Mouse (Mus musculus) gastrocnemius, postnatal 14 days (tissue): ENCODE measurements around the gene Tbx10. TPM values are rescaled to one million over a fixed set of nuclear protein-coding genes. Genes with fewer than 3 reads are reported as not detected.
"Not testable (repeated sequence)": the region's sequence is repeated elsewhere in the genome, so short reads cannot be mapped to it uniquely, and the experiment has no call there.

Source experiments
- DNase-seq: peaks from one replicate; pipeline ENCODE4 v3.0.0; 2021; ENCODE audit warnings: mixed read lengths
- intact Hi-C: fragments of 180-260 bp; cut with DNase I; formaldehyde crosslinking; loops from one replicate; pipeline ENCODE4 v1.15.1; 2025; ENCODE audit warnings: low total_unique reads
- long read RNA-seq, 2 experiments: library from polyadenylated mRNA; stranded (forward); transcript quantifications; one replicate each; pipeline ENCODE4 v2.0.0; 2021
- total RNA-seq, 2 experiments: library from RNA; stranded (reverse); gene quantifications; 2 replicates each; pipeline ENCODE4 v1.2.3; 2021

Gene Tbx10
- total RNA-seq: not detected
- long read RNA-seq, experiment 1: 0 reads
- long read RNA-seq, experiment 2: 0 reads

DNA sequence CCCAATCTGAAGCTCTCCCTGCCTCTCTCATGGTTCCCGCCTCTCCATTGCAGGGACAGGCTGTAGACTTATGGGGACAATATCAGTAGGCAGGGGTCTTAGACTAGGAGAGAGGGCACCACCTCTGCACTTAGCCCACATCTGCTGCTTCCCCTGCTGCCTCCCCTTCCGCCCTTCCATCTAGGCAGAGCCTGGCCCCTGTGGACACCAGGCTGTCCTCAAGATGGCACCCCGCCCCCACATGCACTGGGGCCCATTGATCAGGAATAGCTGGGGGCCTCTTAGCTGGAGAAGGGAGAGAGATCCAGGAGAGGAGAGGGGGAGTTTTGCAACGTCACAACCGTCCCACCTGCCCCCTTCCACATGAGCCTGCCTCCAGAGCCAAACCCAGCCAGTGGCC, at the start of gene Tbx10:
TSS of gene Tbx10 (plus strand) at position 337 of the 400 bp plus-strand sequence.
- intact Hi-C loops: no loop called here
- DNase-seq: no peak

DNA sequence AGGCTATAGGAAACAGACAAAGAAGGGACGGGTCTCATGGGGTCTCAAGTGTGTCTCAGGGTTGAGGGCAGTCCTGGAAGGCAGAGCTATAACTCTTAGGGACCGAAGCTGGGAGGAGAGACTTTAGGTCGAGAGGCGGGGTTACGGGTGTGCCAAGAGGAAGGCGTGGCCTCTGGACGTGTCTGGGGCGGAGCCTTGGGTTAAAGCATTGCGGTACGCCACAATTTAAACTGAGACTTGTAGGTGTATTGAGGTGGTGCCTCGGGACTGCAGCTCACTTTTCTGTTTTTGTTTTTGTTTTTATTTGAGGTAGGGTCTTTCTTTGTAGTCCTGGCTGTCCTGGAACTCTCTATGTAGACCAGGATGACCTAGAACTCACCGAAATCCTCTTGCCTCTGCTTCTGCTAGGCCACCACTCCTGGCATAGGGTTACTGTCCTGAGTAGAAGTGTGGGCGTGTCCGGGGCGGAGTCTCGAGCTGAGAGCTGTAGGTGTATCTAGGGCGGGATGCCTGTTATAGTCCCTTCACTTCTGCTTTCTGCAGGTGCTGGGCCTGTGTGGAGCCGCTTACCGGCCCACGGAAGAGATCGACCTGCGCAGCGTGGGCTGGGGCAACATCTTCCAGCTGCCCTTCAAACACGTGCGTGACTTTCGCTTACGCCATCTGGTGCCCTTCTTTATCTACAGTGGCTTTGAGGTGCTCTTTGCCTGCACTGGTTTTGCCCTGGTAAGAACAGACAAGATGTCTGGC, 49.4 kb upstream of the Tbx10 start:
- intact Hi-C loops: no loop called here
- no peak for DNase-seq

DNA sequence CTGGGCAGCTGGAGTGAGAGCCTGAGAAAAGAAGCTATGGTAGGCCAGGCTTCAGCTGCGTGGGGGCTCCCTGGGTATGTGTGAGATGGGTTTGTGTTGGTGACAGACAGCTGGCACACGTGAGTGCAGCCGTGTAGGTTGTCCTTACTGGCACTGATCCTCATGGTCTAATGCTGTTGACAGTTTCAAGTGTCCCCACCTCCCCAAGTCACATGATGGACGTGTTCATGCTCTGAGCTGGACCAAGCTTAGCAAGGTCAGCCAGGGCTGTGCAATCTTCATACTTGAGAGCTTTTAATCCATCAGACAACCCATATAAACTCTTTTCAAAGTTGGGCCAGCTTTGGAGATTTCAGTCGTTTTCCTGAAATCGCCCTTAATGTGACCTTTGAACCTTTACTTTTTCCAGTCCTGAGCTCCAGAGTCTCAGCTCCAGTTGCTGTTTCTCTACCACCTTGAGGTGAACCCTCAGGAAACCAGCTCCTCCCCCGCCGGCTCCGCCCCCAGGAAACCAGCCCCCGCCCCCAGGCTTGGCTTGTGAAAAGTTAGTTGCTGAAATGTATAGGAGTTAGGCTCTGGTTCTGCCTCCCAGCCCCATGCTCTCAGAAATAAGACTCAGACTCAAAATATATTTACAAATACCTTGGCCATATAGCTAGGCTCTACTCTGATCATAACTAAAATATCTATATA, 46.5 kb upstream of the Tbx10 start:
- DNase-seq: no peak
- intact Hi-C loops: loop anchor here (2.0 kb wide), 1 partner anchor 35 kb away; no protein-coding TSS in a partner anchor

DNA sequence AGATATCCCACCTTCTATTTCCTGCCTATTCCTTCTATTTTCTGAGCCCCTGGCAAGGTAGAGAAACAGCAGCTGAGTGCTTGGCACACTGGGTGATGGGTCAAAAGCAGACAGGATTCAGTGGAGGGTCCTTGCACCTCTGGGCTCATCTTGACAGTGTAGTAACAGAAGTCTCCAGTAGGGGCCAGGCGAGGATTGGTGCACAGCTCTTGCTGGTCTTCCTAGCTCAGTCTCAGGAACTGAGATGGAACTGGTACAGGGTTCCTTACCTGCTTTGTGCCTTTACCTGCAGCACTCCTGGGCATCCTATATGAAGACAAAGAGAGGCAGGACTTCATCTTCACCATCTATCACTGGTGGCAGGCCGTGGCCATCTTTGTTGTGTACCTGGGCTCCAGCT, 45.8 kb upstream of the Tbx10 start:
- intact Hi-C loops: loop anchor here (2.0 kb wide), 1 partner anchor 34 kb away; no protein-coding TSS in a partner anchor
- DNase-seq: peak; percentile 59

DNA sequence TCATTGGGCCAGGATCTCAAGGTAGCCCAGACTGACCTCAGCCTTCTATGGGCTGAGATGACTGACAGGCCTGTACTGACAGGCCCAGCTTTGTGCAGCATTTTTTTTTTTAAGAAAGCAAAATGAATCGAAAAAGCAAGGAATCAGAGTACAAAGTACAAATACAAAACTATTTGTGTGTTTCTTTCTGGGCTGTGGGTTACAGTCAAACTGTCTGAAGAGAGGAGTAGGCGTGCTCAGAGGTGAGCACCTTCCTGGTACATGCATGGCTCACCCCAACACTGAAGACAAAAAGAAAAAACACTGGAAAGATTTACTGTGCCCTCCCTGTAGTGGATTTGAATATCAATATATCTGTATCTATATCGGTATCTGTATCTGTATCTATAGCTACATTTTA, 44.7 kb upstream of the Tbx10 start:
- no peak for DNase-seq
- intact Hi-C loops: loop anchor here (2.0 kb wide), 1 partner anchor 33 kb away; no protein-coding TSS in a partner anchor

DNA sequence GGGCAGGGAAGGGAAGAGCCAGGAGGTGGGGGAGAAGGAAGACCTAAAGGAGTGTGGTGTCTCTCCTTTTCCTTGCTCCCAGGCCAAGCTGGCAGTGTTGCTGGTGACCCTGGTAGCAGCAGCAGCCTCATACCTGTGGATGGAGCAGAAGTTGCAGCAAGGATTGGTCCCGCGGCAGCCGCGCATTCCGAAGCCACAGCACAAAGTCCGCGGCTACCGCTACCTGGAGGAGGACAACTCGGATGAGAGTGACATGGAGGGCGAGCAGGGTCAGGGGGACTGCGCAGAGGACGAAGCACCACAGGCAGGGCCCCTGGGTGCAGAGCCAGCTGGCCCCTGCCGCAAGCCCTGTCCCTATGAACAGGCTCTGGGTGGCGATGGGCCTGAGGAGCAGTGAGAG, 44.0 kb upstream of the Tbx10 start:
- no peak for DNase-seq
- intact Hi-C loops: no loop called here

DNA sequence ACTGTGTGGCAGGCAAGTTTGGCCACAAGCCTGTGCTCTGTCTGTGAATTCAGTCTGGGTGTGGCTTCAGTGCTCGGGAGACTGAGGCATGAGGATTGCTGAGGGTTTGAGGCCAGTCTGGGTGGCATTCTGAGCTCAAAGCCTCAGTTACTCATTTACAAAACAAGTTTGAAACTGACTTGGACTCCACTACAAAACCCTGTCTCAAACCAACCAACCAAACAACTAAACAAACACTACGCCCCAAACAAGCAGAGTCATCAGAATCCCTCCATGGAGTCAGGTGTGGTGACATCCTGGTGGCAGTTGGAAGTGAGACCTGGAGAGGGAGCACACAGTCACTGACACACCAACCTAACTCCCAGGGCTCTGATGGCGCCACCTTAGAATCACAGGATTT, 42.2 kb upstream of the Tbx10 start:
- DNase-seq: no peak
- intact Hi-C loops: no loop called here

DNA sequence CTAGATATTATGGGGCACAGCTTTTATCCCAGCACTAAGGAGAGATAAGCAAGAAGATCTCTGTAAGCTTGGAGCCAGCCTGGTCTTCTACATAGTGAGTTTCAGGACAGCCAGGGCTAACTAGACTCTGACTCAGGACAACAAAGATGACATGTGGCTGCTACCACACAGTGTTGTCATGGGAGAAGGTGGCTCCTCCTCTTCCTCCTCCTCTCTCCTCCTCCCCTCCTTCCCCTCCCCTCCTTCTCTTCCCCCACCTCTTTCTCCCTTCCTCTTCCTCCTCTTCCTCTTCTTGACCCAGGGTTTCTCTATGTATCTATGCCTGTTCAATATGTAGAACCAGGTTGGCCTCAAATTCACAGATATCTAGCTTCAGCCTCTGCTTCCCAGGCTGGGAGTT, 41.1 kb upstream of the Tbx10 start:
- intact Hi-C loops: no loop called here
- no peak for DNase-seq

DNA sequence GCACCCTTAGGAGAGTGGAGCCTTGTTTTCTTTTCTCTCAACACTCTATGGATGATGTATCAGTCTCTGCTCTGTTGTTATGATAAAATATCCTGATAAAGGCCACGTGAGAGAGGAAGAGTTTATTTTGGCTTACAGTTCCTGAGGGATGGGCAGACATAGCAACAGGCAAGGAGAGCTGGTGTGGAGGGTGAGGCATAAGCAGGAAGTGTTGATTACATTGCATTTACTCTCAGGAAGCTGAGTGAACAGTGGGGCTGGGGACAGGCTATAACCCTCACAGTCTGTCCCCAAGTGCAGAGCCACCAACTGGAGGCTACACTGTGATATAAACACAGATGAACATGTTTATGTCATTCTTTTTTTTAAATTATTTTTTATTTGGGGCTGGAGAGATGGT, 40.5 kb upstream of the Tbx10 start:
- intact Hi-C loops: no loop called here
- DNase-seq: no peak

DNA sequence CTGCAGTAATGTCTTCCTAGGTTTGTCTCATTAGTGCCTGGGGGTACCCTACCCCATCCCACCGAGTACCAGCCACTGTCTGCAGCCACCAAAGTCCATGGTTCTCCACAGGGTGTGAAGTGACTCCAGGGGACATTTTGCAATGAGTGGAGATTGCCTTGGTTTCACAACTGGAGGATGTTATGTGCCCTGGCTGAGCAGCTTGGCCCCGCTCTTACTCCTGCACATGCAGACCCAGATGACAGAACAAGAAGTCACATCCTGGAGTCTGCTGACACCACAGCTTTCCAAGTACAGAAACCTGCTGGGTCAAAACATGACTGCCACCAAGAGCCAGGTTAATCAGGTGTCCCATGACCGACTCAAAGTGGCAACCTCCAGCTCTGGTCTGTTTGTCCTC, 37.5 kb upstream of the Tbx10 start:
- intact Hi-C loops: no loop called here
- DNase-seq: no peak

DNA sequence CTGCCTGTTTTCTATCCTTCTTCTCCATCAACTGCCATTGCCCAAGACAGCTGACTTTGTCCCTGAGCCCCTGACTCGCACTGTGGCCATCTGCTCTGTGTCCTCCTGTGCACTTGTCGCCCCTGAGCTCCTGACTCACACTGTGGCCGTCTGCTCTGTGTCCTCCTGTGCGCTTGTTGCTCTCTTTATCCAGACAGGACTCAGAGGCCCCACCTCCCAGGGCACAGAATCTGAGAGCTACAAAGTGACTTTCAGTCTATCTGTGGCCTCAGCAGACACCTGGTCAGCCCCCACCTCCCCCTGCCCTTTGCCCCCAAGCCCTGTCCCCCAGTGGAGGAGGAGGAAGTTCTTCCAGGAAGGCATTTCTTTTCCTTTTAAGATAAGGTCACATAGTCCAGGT, 36.7 kb upstream of the Tbx10 start:
- intact Hi-C loops: no loop called here
- DNase-seq: no peak

DNA sequence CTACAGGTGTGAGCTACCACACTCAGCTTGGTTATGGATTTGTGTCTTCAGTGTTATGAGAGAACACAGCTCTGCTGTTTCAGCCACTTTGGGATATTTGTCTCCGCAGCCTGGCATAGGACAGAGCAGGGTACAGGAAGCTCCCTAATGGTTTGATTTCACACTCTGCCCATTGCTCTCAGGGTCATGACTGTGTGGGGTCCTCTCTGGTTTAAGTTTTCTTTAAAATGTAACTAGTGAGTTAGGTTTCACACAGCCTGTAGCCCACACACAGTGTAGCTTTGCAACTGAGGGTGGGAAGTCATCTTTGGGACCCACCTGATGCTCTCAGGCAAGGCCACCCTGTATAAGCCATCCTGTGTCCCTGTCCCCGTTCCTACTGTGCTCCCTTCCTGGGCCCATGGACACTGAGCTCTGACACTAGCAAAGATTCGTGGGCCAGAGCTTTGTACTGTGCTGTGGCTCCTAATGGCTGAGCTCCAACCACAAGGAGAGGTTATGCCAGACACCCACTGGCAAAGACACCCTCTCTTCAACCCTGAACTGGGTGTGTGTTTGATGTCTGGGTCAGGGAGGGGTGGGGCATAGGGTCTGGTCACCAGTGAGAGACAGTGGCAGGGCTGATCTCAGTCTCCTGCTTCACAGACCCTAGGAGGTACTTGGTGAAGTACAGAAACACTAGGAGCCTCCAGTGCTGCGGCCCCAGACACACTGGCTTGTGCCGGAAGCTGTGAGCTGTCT, 35.1 kb upstream of the Tbx10 start:
- intact Hi-C loops: not testable (repeated sequence)

DNA sequence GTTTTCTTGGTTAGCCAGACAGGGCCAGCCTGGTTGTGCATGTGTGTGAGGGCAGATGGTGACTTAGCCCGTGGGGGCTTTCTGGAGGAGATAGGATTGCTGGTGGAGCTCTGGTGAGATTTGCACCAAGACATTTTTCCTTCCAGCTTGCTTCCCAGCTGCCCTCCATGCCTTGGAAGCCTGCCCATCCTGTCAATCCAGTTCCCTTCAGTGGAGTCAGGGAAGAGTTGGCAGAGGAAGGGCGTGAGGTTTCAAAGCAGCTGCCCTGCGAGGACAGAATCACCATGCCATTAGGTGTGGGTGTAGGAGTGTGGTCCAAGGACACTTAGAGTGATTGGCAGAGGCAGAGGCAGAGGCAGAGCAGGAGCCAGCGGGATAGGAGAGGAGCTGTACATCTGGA, 34.1 kb upstream of the Tbx10 start, which contains the start of gene Aldh3b3:
TSS of gene Aldh3b3 (plus strand) at position 176 of the 400 bp plus-strand sequence.
- intact Hi-C loops: no loop called here

More for the DNA sequence above, 35.1 kb upstream of the Tbx10 start:
- not testable (repeated sequence) for DNase-seq

DNA sequence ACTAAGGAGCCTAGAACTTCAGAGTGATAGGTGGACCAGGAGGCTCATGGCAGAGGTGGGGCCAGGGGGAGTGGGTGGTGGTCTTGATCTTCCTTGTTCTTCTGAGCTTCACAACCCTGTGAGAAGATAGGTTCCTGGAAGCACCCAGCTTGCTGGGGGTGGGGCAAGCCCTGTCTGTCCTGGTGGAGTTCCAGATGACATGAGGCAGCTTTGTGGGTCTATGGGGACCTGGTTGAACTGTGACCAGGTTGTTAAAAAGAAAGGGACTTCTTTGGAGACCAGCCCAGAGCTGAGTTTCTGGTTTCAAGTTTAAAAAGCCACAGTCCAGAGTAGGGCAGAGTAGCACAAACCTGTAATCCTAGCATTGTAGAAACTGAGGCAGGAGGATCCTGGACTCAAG, 33.5 kb upstream of the Tbx10 start:
- intact Hi-C loops: no loop called here
- no peak for DNase-seq

More for the DNA sequence above, 34.1 kb upstream of the Tbx10 start, which contains the start of gene Aldh3b3:
- no peak for DNase-seq

DNA sequence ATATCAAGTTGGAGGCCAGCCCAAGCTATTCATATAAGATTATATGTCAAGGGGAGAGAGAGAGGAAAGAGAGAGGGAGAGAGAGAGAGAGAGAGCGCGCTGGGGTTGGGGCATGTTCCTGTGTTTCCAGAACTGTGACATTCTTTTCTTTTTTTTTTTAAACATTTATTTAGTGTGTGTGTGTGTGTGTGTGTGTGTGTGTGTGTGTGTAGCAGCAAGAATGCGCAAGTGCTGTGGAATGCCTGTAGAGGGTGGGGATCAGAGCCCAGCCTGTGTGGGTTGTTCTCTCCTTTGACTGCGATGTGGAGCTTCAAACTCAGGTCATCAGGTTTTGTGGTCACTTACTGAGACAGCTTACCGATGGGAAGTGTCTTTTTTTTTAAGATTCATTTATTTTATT, 32.3 kb upstream of the Tbx10 start:
- intact Hi-C loops: no loop called here
- DNase-seq: no peak

DNA sequence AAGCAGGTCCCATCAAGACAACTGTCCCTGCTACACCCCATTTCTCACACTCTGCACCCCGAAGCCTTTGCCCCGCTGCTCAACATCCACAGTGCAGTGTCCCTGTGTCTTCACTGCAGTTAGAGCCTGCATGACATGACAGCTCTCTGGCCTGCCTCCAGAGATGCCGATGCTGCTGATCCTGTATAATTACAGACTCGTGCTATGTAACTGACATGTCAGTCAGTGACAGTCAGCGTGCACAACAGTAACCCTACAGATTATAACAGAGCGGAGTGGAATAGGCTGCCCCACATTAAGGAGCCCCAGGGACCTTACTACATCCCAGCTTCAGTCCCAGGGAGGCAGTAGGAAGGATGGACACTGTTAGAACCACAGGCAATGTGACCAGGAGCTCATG, 30.7 kb upstream of the Tbx10 start:
- intact Hi-C loops, DNase-seq: not testable (repeated sequence)

DNA sequence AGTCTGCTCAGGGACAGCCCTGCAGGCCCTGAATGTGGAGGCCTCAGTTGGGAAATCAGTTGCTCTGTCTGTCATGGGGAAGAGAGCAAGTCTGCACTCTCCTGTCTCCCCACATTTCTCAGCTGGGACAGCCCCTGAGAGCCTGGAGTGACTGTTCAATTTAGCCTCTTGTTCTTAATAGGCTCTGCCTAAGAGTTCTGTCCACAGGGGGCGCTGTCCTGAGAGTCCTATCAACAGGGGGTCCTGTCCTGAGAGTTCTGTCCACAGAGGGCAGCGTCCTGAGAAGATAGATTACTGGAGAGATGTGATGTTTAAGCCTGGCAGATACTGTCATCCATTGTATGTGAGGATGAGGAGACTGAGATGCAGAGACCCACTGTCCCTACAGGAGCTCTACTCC, 30.1 kb upstream of the Tbx10 start:
- DNase-seq: no peak
- intact Hi-C loops: no loop called here

DNA sequence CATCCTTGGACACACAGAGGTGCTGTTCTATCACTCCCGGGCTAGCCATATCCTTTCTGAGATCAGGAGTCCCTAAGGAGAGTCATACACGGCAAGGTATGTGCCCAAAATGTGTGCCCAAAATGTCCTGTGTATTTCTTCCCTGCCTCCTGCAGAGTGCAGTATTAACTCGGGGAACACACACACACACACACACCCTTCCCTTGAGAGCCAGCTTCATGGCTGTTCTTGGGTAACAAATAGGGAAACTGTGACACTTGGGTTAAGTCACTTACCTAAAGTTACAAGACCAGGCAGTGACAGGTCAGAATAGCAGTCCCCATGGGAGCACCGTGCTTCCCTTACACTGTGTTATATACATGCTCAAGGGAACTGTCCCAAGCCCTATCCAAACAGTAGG, 28.5 kb upstream of the Tbx10 start:
- DNase-seq: no peak
- intact Hi-C loops: no loop called here

DNA sequence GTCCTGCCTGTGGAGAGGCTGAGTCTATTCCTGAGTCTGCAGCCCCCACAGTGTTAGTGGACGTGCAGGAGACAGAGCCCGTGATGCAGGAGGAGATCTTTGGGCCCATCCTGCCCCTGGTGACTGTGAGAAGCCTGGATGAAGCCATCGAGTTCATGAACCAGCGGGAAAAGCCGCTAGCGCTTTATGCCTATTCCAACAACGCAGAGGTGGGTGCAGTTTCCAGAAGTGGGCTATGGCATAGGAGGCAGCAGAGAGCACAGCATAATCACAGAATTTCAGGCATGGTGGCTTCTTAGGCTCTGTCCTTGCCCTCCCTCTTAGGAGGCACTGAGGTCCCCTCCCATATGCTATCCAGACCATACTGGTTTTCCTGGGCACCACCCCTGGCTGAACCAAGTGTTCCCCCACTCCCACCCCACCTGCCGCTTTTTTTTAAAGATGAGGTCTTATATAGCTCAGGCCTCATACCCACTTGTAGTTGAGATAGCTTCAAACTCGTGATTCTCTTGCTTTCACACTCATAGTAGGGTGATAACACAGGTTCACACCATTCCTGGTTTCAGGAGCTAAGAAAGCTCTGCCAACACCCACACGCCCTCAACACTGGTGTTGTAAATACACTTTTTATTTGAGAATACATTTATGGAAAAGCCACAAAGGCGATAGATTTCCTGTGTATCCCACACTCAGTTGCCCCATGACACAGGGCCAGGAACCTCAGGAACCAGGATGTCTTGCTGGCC, 26.0 kb upstream of the Tbx10 start:
- no peak for DNase-seq
- intact Hi-C loops: no loop called here

DNA sequence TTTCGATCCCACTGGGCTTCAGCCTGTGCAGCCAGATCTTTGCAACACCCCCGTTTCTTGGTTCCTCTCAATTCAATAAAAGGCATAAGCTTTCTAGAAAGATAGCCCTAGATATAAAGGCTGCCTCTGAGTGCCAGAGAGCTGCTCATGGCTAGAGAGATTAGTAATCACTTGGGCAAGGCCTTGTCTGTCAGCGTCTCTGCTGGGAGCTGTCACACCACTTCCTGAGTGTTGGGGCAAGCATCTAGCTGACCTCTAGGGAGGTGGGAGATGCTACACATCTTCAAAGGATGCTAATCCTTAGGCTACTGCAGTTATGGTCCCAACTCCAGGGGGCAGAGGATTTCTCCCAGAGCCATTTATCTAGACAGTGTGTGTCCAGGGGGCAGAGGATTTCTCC, 25.3 kb upstream of the Tbx10 start:
- intact Hi-C loops: no loop called here
- no peak for DNase-seq
